Mouse (Mus musculus) heart, postnatal 0 days (tissue): ENCODE data around the gene Olfr902.

ENCODE experiments used
- CTCF ChIP-seq: IDR thresholded peaks from 2 replicates; pipeline ENCODE4 v1.5.1; 2016; ENCODE audit warnings: antibody characterized with exemption, control low read depth, low read depth
- EP300 ChIP-seq: IDR thresholded peaks from 2 replicates; pipeline ENCODE4 v1.6.1; 2016; ENCODE audit warnings: antibody characterized with exemption, low read depth

GRCm38 (mm10) chr9:38429155-38429554 is 18.3 kb upstream of the Olfr902 start, which contains the start of gene Olfr901:
- no peak for TF ChIP-seq CTCF
- TF ChIP-seq EP300, result no peak
